22 mouse cellular contexts compared by ENCODE assay signal in the genomic region with DNA sequence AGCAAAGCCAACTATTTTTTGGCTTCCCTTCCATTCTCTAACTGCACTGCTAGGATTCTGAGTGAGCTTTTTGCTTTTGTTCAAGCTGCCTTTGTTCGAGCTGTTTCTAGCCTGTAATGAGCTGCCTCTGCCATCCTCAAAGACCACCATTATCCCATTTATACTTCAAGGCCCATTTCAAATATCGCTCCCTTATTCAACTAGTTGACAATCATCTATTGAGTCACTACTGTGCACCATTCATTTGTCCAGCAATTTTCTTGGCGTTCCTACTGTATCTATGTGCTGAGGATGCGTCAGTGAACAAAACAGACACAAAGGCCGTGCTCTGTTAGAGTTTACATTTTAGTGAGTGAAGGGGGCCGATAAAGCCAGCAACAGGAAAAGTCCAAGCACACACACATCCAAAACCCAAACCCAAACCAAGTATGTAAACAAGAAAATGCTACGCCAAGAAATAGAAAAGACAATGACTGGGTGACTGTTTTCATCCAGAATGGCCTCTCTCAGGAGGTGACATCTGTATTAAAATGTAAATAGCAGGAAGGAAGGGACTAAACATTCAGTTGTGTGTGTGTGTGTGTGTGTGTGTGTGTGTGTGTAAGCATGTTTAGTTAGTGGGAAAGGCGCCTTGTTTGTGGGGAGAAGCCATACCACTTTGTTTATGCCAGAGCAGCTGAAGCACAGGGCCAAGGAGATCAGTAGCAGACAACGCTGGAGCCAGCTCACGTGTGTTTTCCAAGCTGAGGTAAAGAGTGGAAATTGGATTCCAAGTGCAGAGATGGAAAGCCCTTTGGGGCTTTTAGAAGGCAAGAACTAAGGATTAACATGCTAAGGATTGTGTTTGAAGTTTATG. TPM values are rescaled to one million over a fixed set of nuclear protein-coding genes. Genes with fewer than 3 reads are reported as not detected.
DNase-seq lines count a peak whose midpoint lies in the region; ATAC-seq and TF ChIP-seq lines count a peak whose summit lies in the region.
"Had no signal": no experiment of that assay in that cellular context is flagged by ENCODE, and none has a peak within 500 bp of the region (broad histone marks: within the 10 kb centered on the region; RNA-seq: fewer than 3 reads in every experiment).

No protein-coding gene starts in this region.

- no peak overlapping the region for H3K4me3 ChIP-seq in hindbrain, embryonic 16.5 days (ENCODE audit: low read length)
- no peak overlapping the region for H3K4me3 ChIP-seq in hindbrain, embryonic 12.5 days
- H3K4me3 ChIP-seq in forebrain, postnatal 0 days (ENCODE audit: low read depth, low read length) = no peak overlapping the region
- H3K4me3 ChIP-seq: embryonic facial prominence, embryonic 15.5 days; heart, adult 2 months; hindbrain, embryonic 15.5 days; limb, embryonic 13.5 days; myocyte had no signal

- no peak overlapping the region for H3K27ac ChIP-seq in hindbrain, embryonic 16.5 days (ENCODE audit: low read depth, low read length)
- no peak overlapping the region for H3K27ac ChIP-seq in hindbrain, embryonic 12.5 days
- H3K27ac ChIP-seq in forebrain, postnatal 0 days (ENCODE audit: low read depth, low read length) = no peak overlapping the region
- H3K27ac ChIP-seq: embryonic facial prominence, embryonic 15.5 days; heart, adult 2 months; hindbrain, embryonic 15.5 days; limb, embryonic 13.5 days; liver, embryonic 14.5 days had no signal

- peak; percentile 70 for ATAC-seq in hindbrain, embryonic 16.5 days
- ATAC-seq in hindbrain, embryonic 12.5 days (ENCODE audit: low FRiP score) = no peak
- ATAC-seq in forebrain, postnatal 0 days = peak; percentile 78
- ATAC-seq in activated CD4-positive, CD25-positive, alpha-beta regulatory T cell, adult 4 months = no peak

- no peaks in the 10 kb centered on the region for H3K27me3 ChIP-seq in hindbrain, embryonic 16.5 days (replicated peaks; ENCODE audit: control insufficient read depth, insufficient read depth, low read length)
- H3K27me3 ChIP-seq in hindbrain, embryonic 12.5 days = no peaks in the 10 kb centered on the region
- no peaks in the 10 kb centered on the region for H3K27me3 ChIP-seq in forebrain, postnatal 0 days (ENCODE audit: insufficient read depth, low read length)
- H3K27me3 ChIP-seq: embryonic facial prominence, embryonic 15.5 days; hindbrain, embryonic 15.5 days; limb, embryonic 13.5 days had no signal

- TF ChIP-seq CTCF in forebrain, postnatal 0 days (IDR thresholded peaks at IDR 0.05; ENCODE audit: low read depth) = no peak

- H3K4me2 ChIP-seq in hindbrain, embryonic 16.5 days (ENCODE audit: low read length) = no peak overlapping the region
- no peak overlapping the region for H3K4me2 ChIP-seq in hindbrain, embryonic 12.5 days (replicated peaks)
- H3K4me2 ChIP-seq in forebrain, postnatal 0 days (ENCODE audit: low read depth) = no peak overlapping the region
- H3K4me2 ChIP-seq: embryonic facial prominence, embryonic 15.5 days; hindbrain, embryonic 15.5 days; limb, embryonic 13.5 days had no signal

- H3K9ac ChIP-seq in hindbrain, embryonic 16.5 days (ENCODE audit: low read depth, low read length) = no peak overlapping the region
- no peak overlapping the region for H3K9ac ChIP-seq in hindbrain, embryonic 12.5 days
- no peak overlapping the region for H3K9ac ChIP-seq in forebrain, postnatal 0 days
- H3K9ac ChIP-seq: embryonic facial prominence, embryonic 15.5 days; hindbrain, embryonic 15.5 days; limb, embryonic 13.5 days; liver, embryonic 14.5 days had no signal

- 59% methylated on average over 10 of the region's 10 CpGs for WGBS in hindbrain, embryonic 16.5 days
- WGBS in hindbrain, embryonic 12.5 days = 75% methylated on average over 10 of the region's 10 CpGs
- 44% methylated on average over 10 of the region's 10 CpGs for WGBS in forebrain, postnatal 0 days

- no peaks in the 10 kb centered on the region for H3K36me3 ChIP-seq in hindbrain, embryonic 16.5 days (ENCODE audit: control insufficient read depth, insufficient read depth, low read length)
- no peaks in the 10 kb centered on the region for H3K36me3 ChIP-seq in hindbrain, embryonic 12.5 days
- no peaks in the 10 kb centered on the region for H3K36me3 ChIP-seq in forebrain, postnatal 0 days (ENCODE audit: insufficient read depth)
- H3K36me3 ChIP-seq: embryonic facial prominence, embryonic 15.5 days; hindbrain, embryonic 15.5 days; limb, embryonic 13.5 days had no signal

- no peaks in the 10 kb centered on the region for H3K4me1 ChIP-seq in hindbrain, embryonic 16.5 days (ENCODE audit: control insufficient read depth, insufficient read depth, low read depth, low read length)
- no peaks in the 10 kb centered on the region for H3K4me1 ChIP-seq in hindbrain, embryonic 12.5 days
- no peaks in the 10 kb centered on the region for H3K4me1 ChIP-seq in forebrain, postnatal 0 days (ENCODE audit: insufficient read depth)
- H3K4me1 ChIP-seq: embryonic facial prominence, embryonic 15.5 days; hindbrain, embryonic 15.5 days; limb, embryonic 13.5 days had no signal

- H3K9me3 ChIP-seq in hindbrain, embryonic 16.5 days (ENCODE audit: control insufficient read depth, low read length) = no peaks in the 10 kb centered on the region
- H3K9me3 ChIP-seq in hindbrain, embryonic 12.5 days (replicated peaks) = no peaks in the 10 kb centered on the region
- H3K9me3 ChIP-seq in forebrain, postnatal 0 days (ENCODE audit: low read length) = no peaks in the 10 kb centered on the region
- H3K9me3 ChIP-seq: embryonic facial prominence, embryonic 15.5 days; hindbrain, embryonic 15.5 days; limb, embryonic 13.5 days had no signal

- DNase-seq in brain, adult 2 months (ENCODE audit: low read depth, low spot score) = peak; percentile 57
- peak; percentile 43 for DNase-seq in forebrain, postnatal 0 days
- peak; percentile 7 to 31 for DNase-seq in lung, postnatal 4 days
- DNase-seq in natural killer cell, adult 2 months (ENCODE audit: low spot score in 2 of 2) = no peak
- DNase-seq in right cerebral cortex, postnatal 25 days = no peak
- DNase-seq: adrenal gland, postnatal 25 days; B cell, adult 2 months; cerebellum, adult 9-11 months; embryo, embryonic 11 days; gastrocnemius, postnatal 14 days; heart, adult 2 months; kidney, adult 2 months; kidney, postnatal 14 days had no signal

RNA-seq across cellular contexts. Expression of a gene that starts 5.7 kb away (rescaled TPM):
- polyA plus RNA-seq in hindbrain, embryonic 16.5 days (2015; fragmentation: Nextera tagmentation; extraction: Ambion mirVana) = 530 and 598 TPM in 2 replicates
- polyA plus RNA-seq in hindbrain, embryonic 12.5 days (2016; fragmentation: Nextera tagmentation; extraction: Ambion mirVana) = 98.0 and 106 TPM in 2 replicates
- total RNA-seq in forebrain, postnatal 0 days (2014; rRNA removed) = 209 and 254 TPM in 2 replicates
- 491 and 629 TPM in 2 replicates for polyA plus RNA-seq in forebrain, postnatal 0 days (2015; fragmentation: Nextera tagmentation; extraction: Ambion mirVana)
- polyA plus RNA-seq in activated CD4-positive, CD25-positive, alpha-beta regulatory T cell, adult 4 months (2017; shearing (Covaris generic)) = under 1 TPM in 1 of 2 experiments, not detected in 1; 0.19 TPM
- total RNA-seq: megakaryocyte, adult 5-6 weeks had no signal

Comparison
In these comparisons a context has a peak if more than half of its experiments do, and no peak if none do; other contexts are left out.
1. ATAC-seq: peak in hindbrain, embryonic 16.5 days (single experiment) and forebrain, postnatal 0 days (single experiment); none in hindbrain, embryonic 12.5 days (single experiment) and activated CD4-positive, CD25-positive, alpha-beta regulatory T cell, adult 4 months (single experiment).
2. DNase-seq: peak in brain, adult 2 months (single experiment), forebrain, postnatal 0 days (single experiment) and lung, postnatal 4 days (2 of 2); none in natural killer cell, adult 2 months (0 of 2) and right cerebral cortex, postnatal 25 days (single experiment).
3. RNA of a gene that starts 5.7 kb away (polyA plus RNA-seq): 491 to 629 TPM in forebrain, postnatal 0 days, 530 to 598 TPM in hindbrain, embryonic 16.5 days and 98.0 to 106 TPM in hindbrain, embryonic 12.5 days; 0.19 TPM in activated CD4-positive, CD25-positive, alpha-beta regulatory T cell, adult 4 months; every median in the first group is over 10 times any median in the second.